Mouse (Mus musculus): Measurements from ENCODE around the gene Hist1h4h.

Gene Hist1h4h

GRCm38 (mm10) chr13:23530901-23531875 is at the start of gene Hist1h4h:
Gene Hist1h4h, plus strand, starts transcription at chr13:23531050.
- DNase-seq, result peak; percentile 98

GRCm38 (mm10) chr13:23483153-23483552 is 47.7 kb upstream of the Hist1h4h start:
- DNase-seq, result no peak

- no peak for DNase-seq
Measured at GRCm38 (mm10) chr13:23485271-23485670, 45.6 kb upstream of the Hist1h4h start.

- peak; percentile 27 for DNase-seq
Measured at GRCm38 (mm10) chr13:23488400-23489322, 42.2 kb upstream of the Hist1h4h start, which contains the start of gene Btn2a2. Gene Btn2a2, minus strand, starts transcription at chr13:23488857.

- DNase-seq, result no peak
Measured at GRCm38 (mm10) chr13:23490863-23491262, 40.0 kb upstream of the Hist1h4h start.

GRCm38 (mm10) chr13:23491263-23491662 is 39.6 kb upstream of the Hist1h4h start:
- DNase-seq, result no peak

- DNase-seq, result no peak
Measured at GRCm38 (mm10) chr13:23491990-23492389, 38.9 kb upstream of the Hist1h4h start.

GRCm38 (mm10) chr13:23495526-23495925 is 35.3 kb upstream of the Hist1h4h start:
- DNase-seq, result no peak

GRCm38 (mm10) chr13:23497656-23498321 is 33.1 kb upstream of the Hist1h4h start:
- no peak for DNase-seq

GRCm38 (mm10) chr13:23498653-23499052 is 32.2 kb upstream of the Hist1h4h start:
- no peak for DNase-seq

- DNase-seq, result no peak
Measured at GRCm38 (mm10) chr13:23499943-23500342, 30.9 kb upstream of the Hist1h4h start.

GRCm38 (mm10) chr13:23500424-23501200 is 30.2 kb upstream of the Hist1h4h start:
- peak; percentile 11 for DNase-seq

- DNase-seq, result no peak
Measured at GRCm38 (mm10) chr13:23501511-23501910, 29.3 kb upstream of the Hist1h4h start.

- no peak for DNase-seq
Measured at GRCm38 (mm10) chr13:23502031-23502567, 28.8 kb upstream of the Hist1h4h start.

- no peak for DNase-seq
Measured at GRCm38 (mm10) chr13:23502916-23503315, 27.9 kb upstream of the Hist1h4h start.

- no peak for DNase-seq
Measured at GRCm38 (mm10) chr13:23503797-23504196, 27.1 kb upstream of the Hist1h4h start.

GRCm38 (mm10) chr13:23505662-23506345 is 25.0 kb upstream of the Hist1h4h start:
- no peak for DNase-seq

GRCm38 (mm10) chr13:23506351-23506750 is 24.5 kb upstream of the Hist1h4h start:
- no peak for DNase-seq

- DNase-seq, result no peak
Measured at GRCm38 (mm10) chr13:23506819-23507515, 23.9 kb upstream of the Hist1h4h start.

GRCm38 (mm10) chr13:23510127-23510526 is 20.7 kb upstream of the Hist1h4h start:
- DNase-seq, result no peak
